22 mouse cellular contexts compared by ENCODE assay signal in genomic region chr9:14108798-14109197, GRCm38 (mm10).
"Had no signal": no experiment of that assay in that cellular context is flagged by ENCODE, and none has a peak within 500 bp of the region (broad histone marks: within the 10 kb centered on the region; RNA-seq: fewer than 3 reads in every experiment).

No protein-coding gene starts in this region.

- DNase-seq: gastrocnemius, postnatal 14 days; gastrocnemius, postnatal 36 days; heart, adult 11 months; heart, adult 2 months; heart, postnatal 10 days; kidney, adult 11 months; kidney, adult 2 months; kidney, adult 9 months; kidney, postnatal 10 days; kidney, postnatal 36 days; layer of hippocampus, adult 9-11 months; layer of hippocampus, postnatal 36 days; left cerebral cortex, postnatal 4 days had no signal

- H3K36me3 ChIP-seq: heart, embryonic 12.5 days; hindbrain, embryonic 13.5 days; hindbrain, embryonic 15.5 days; kidney, embryonic 15.5 days; limb, embryonic 13.5 days; limb, embryonic 15.5 days; liver, embryonic 12.5 days had no signal

- ATAC-seq: forebrain, embryonic 16.5 days; hindbrain, postnatal 0 days; liver, embryonic 12.5 days had no signal

- H3K27me3 ChIP-seq: heart, embryonic 12.5 days; hindbrain, embryonic 13.5 days; hindbrain, embryonic 15.5 days; kidney, embryonic 15.5 days; limb, embryonic 13.5 days; limb, embryonic 15.5 days; liver, embryonic 12.5 days had no signal

- H3K4me2 ChIP-seq: heart, embryonic 12.5 days; hindbrain, embryonic 13.5 days; hindbrain, embryonic 15.5 days; kidney, embryonic 15.5 days; limb, embryonic 13.5 days; limb, embryonic 15.5 days; liver, embryonic 12.5 days had no signal

- H3K27ac ChIP-seq: heart, adult 2 months; hindbrain, embryonic 13.5 days; hindbrain, embryonic 15.5 days; hindbrain, postnatal 0 days; kidney, embryonic 15.5 days; limb, embryonic 13.5 days; limb, embryonic 15.5 days; liver, embryonic 12.5 days had no signal

- H3K9ac ChIP-seq: heart, embryonic 12.5 days; hindbrain, embryonic 13.5 days; hindbrain, embryonic 15.5 days; kidney, embryonic 15.5 days; limb, embryonic 13.5 days; limb, embryonic 15.5 days; liver, embryonic 12.5 days had no signal

- H3K4me1 ChIP-seq: hindbrain, embryonic 13.5 days; hindbrain, embryonic 15.5 days; kidney, embryonic 15.5 days; limb, embryonic 15.5 days; liver, embryonic 12.5 days had no signal

- H3K9me3 ChIP-seq: heart, embryonic 12.5 days; hindbrain, embryonic 13.5 days; hindbrain, embryonic 15.5 days; kidney, embryonic 15.5 days; limb, embryonic 13.5 days; limb, embryonic 15.5 days; liver, embryonic 12.5 days had no signal

- H3K4me3 ChIP-seq: heart, adult 2 months; heart, embryonic 12.5 days; hindbrain, embryonic 13.5 days; hindbrain, embryonic 15.5 days; kidney, embryonic 15.5 days; limb, embryonic 13.5 days; limb, embryonic 15.5 days; liver, embryonic 12.5 days had no signal
